Mouse (Mus musculus) forebrain, embryonic 15.5 days (tissue): ENCODE measurements at regions not wholly inside any gene's neighbourhood (a gene's known extent, or its start where the extent isn't known, plus 50 kb on each side); places are given as distances from the start of the nearest gene placed in this dataset.
A peak's percentile ranks its signal among the peaks of the same experiment; 100 is the strongest.

Experiments used
- ATAC-seq: fragments of 200-750 bp; cut with Nextera tagmentation; replicated peaks from 2 replicates; pipeline ENCODE4 v1.8.0; 2017; ENCODE audit warnings: mild to moderate bottlenecking, moderate TSS enrichment, moderate library complexity
- H3K27ac ChIP-seq: fragments of 300-500 bp; sonication (generic); replicated peaks from 2 replicates; pipeline ENCODE4 v1.5.1; 2015; ENCODE audit warnings: mild to moderate bottlenecking, inconsistent platforms
- H3K27me3 ChIP-seq: fragments of 300-500 bp; sonication (generic); 2 replicates; pipeline ENCODE4 v1.6.1; 2015; ENCODE audit warnings: inconsistent platforms
- H3K36me3 ChIP-seq: fragments of 300-500 bp; sonication (generic); 2 replicates; pipeline ENCODE4 v1.6.1; 2015; ENCODE audit warnings: mild to moderate bottlenecking, inconsistent platforms
- H3K4me1 ChIP-seq: fragments of 300-500 bp; sonication (generic); 2 replicates; pipeline ENCODE4 v1.6.1; 2015; ENCODE audit warnings: inconsistent platforms
- H3K4me2 ChIP-seq: fragments of 300-500 bp; sonication (generic); replicated peaks from 2 replicates; pipeline ENCODE4 v1.6.1; 2015; ENCODE audit warnings: mild to moderate bottlenecking, inconsistent platforms
- H3K4me3 ChIP-seq: fragments of 300-500 bp; sonication (generic); 2 replicates; pipeline ENCODE4 v1.5.1; 2015; ENCODE audit warnings: mild to moderate bottlenecking, inconsistent platforms
- H3K9ac ChIP-seq: fragments of 300-500 bp; sonication (generic); replicated peaks from 2 replicates; pipeline ENCODE4 v1.6.1; 2015; ENCODE audit warnings: mild to moderate bottlenecking, inconsistent platforms
- H3K9me3 ChIP-seq: fragments of 300-500 bp; sonication (generic); 2 replicates; pipeline ENCODE4 v1.6.1; 2016; ENCODE audit warnings: inconsistent platforms
- WGBS: fragments of 180-500 bp; shearing (Covaris S2); methylation state at CpG from one replicate; pipeline ENCODE4 v1.1.7; 2015; ENCODE audit warnings: mixed read lengths; 5-methylcytosine and 5-hydroxymethylcytosine counted together

GRCm38 (mm10) chr7:117930392-117930791 lies 185.6 kb downstream of the Rps15a start:
- WGBS: 15% methylated on average over 9 of the region's 9 CpGs
- no peak overlapping the region for H3K9ac ChIP-seq
- peaks cover 13% of the 10 kb centered on the region for H3K4me1 ChIP-seq
- H3K27ac ChIP-seq: no peak overlapping the region
- no peaks in the 10 kb centered on the region for H3K9me3 ChIP-seq
- 0 out of 2 replicates have a peak, but pooled peaks have one; percentile 35 for ATAC-seq
- H3K36me3 ChIP-seq: no peaks in the 10 kb centered on the region
- no peaks in the 10 kb centered on the region for H3K27me3 ChIP-seq
- no peak overlapping the region for H3K4me3 ChIP-seq
- H3K4me2 ChIP-seq: no peak overlapping the region

GRCm38 (mm10) chr7:117926396-117926795 lies 189.6 kb downstream of the Rps15a start:
- Histone ChIP-seq H3K4me3 (no peak overlapping the region), H3K27ac (no peak overlapping the region), H3K27me3 (no peaks in the 10 kb centered on the region), H3K36me3 (no peaks in the 10 kb centered on the region), H3K9me3 (no peaks in the 10 kb centered on the region), H3K9ac (no peak overlapping the region), H3K4me2 (no peak overlapping the region), H3K4me1 (peaks cover 11% of the 10 kb centered on the region)
- no peak for ATAC-seq
- 31% methylated on average over 1 of the region's 1 CpGs for WGBS

GRCm38 (mm10) chr7:117922270-117922669 lies 193.7 kb downstream of the Rps15a start:
- no peaks in the 10 kb centered on the region for H3K9me3 ChIP-seq
- no peak overlapping the region for H3K27ac ChIP-seq
- no peak for ATAC-seq

GRCm38 (mm10) chr7:117918206-117918995 lies 197.6 kb downstream of the Rps15a start:
- H3K4me1 ChIP-seq: no peaks in the 10 kb centered on the region
- H3K9me3 ChIP-seq: no peaks in the 10 kb centered on the region
- ATAC-seq: no peak
- H3K27ac ChIP-seq: no peak overlapping the region
- no peak overlapping the region for H3K4me2 ChIP-seq
- H3K9ac ChIP-seq: no peak overlapping the region
- H3K4me3 ChIP-seq: no peak overlapping the region
- WGBS: 92% methylated on average over 10 of the region's 10 CpGs
- no peaks in the 10 kb centered on the region for H3K36me3 ChIP-seq
- no peaks in the 10 kb centered on the region for H3K27me3 ChIP-seq

More at GRCm38 (mm10) chr7:117922270-117922669, 193.7 kb downstream of the Rps15a start:
- Histone ChIP-seq H3K4me1 (no peaks in the 10 kb centered on the region), H3K36me3 (no peaks in the 10 kb centered on the region), H3K4me2 (no peak overlapping the region), H3K9ac (no peak overlapping the region), H3K4me3 (no peak overlapping the region), H3K27me3 (no peaks in the 10 kb centered on the region)

- Histone ChIP-seq H3K36me3 (no peaks in the 10 kb centered on the region), H3K4me2 (no peak overlapping the region), H3K4me1 (no peaks in the 10 kb centered on the region), H3K9ac (no peak overlapping the region), H3K27me3 (no peaks in the 10 kb centered on the region), H3K4me3 (no peak overlapping the region), H3K9me3 (no peaks in the 10 kb centered on the region), H3K27ac (no peak overlapping the region)
- no peak for ATAC-seq
- WGBS: 82% methylated on average over 6 of the region's 6 CpGs
Measured at GRCm38 (mm10) chr7:117916915-117917314, 199.1 kb downstream of the Rps15a start.

GRCm38 (mm10) chr7:117912453-117912852 lies 203.5 kb downstream of the Rps15a start:
- no peaks in the 10 kb centered on the region for H3K4me1 ChIP-seq
- 85% methylated on average over 3 of the region's 3 CpGs for WGBS

GRCm38 (mm10) chr7:117911062-117911461 lies 204.9 kb downstream of the Rps15a start:
- Histone ChIP-seq H3K4me3 (no peak overlapping the region), H3K36me3 (no peaks in the 10 kb centered on the region), H3K27ac (no peak overlapping the region), H3K4me2 (no peak overlapping the region), H3K9me3 (no peaks in the 10 kb centered on the region), H3K9ac (no peak overlapping the region), H3K27me3 (no peaks in the 10 kb centered on the region), H3K4me1 (no peaks in the 10 kb centered on the region)
- 91% methylated on average over 3 of the region's 3 CpGs for WGBS
- ATAC-seq: no peak

More at GRCm38 (mm10) chr7:117912453-117912852, 203.5 kb downstream of the Rps15a start:
- H3K9ac ChIP-seq: no peak overlapping the region
- ATAC-seq: no peak
- H3K4me2 ChIP-seq: no peak overlapping the region
- no peaks in the 10 kb centered on the region for H3K9me3 ChIP-seq
- H3K36me3 ChIP-seq: no peaks in the 10 kb centered on the region
- no peak overlapping the region for H3K27ac ChIP-seq
- H3K4me3 ChIP-seq: no peak overlapping the region
- no peaks in the 10 kb centered on the region for H3K27me3 ChIP-seq

- Histone ChIP-seq H3K4me3 (no peak overlapping the region), H3K9me3 (no peaks in the 10 kb centered on the region), H3K4me1 (no peaks in the 10 kb centered on the region), H3K4me2 (no peak overlapping the region), H3K27me3 (no peaks in the 10 kb centered on the region), H3K36me3 (no peaks in the 10 kb centered on the region), H3K27ac (no peak overlapping the region), H3K9ac (no peak overlapping the region)
- no peak for ATAC-seq
- 76% methylated on average over 2 of the region's 2 CpGs for WGBS
Measured at GRCm38 (mm10) chr7:117896528-117896927, 219.5 kb downstream of the Rps15a start.

GRCm38 (mm10) chr7:117887288-117887687 lies 228.7 kb downstream of the Rps15a start:
- H3K4me1 ChIP-seq: no peaks in the 10 kb centered on the region
- H3K36me3 ChIP-seq: no peaks in the 10 kb centered on the region
- H3K27me3 ChIP-seq: no peaks in the 10 kb centered on the region
- H3K4me3 ChIP-seq: no peak overlapping the region
- 68% methylated on average over 6 of the region's 6 CpGs for WGBS
- no peaks in the 10 kb centered on the region for H3K9me3 ChIP-seq
- peak; percentile 55; the same call in 1 of the 2 replicates for ATAC-seq
- H3K4me2 ChIP-seq: no peak overlapping the region
- no peak overlapping the region for H3K27ac ChIP-seq
- no peak overlapping the region for H3K9ac ChIP-seq

GRCm38 (mm10) chr7:117882803-117883202 lies 233.2 kb downstream of the Rps15a start:
- no peaks in the 10 kb centered on the region for H3K4me1 ChIP-seq
- H3K36me3 ChIP-seq: no peaks in the 10 kb centered on the region
- peak; percentile 48 for ATAC-seq
- H3K9me3 ChIP-seq: no peaks in the 10 kb centered on the region
- no peak overlapping the region for H3K9ac ChIP-seq
- 4% methylated on average over 13 of the region's 13 CpGs for WGBS
- H3K4me2 ChIP-seq: no peak overlapping the region
- H3K4me3 ChIP-seq: no peak overlapping the region
- H3K27me3 ChIP-seq: no peaks in the 10 kb centered on the region
- no peak overlapping the region for H3K27ac ChIP-seq

- 61% methylated on average over 7 of the region's 7 CpGs for WGBS
- H3K9me3 ChIP-seq: no peaks in the 10 kb centered on the region
- H3K27me3 ChIP-seq: no peaks in the 10 kb centered on the region
- H3K9ac ChIP-seq: no peak overlapping the region
- no peak overlapping the region for H3K4me3 ChIP-seq
- no peak overlapping the region for H3K27ac ChIP-seq
- no peak overlapping the region for H3K4me2 ChIP-seq
- H3K36me3 ChIP-seq: no peaks in the 10 kb centered on the region
- ATAC-seq: no peak
- H3K4me1 ChIP-seq: no peaks in the 10 kb centered on the region
Measured at GRCm38 (mm10) chr7:117878903-117879302, 237.1 kb downstream of the Rps15a start.

GRCm38 (mm10) chr7:117875241-117875640 lies 240.7 kb downstream of the Rps15a start:
- Histone ChIP-seq H3K27ac (no peak overlapping the region), H3K9me3 (no peaks in the 10 kb centered on the region), H3K36me3 (no peaks in the 10 kb centered on the region), H3K4me3 (no peak overlapping the region), H3K4me1 (no peaks in the 10 kb centered on the region), H3K4me2 (no peak overlapping the region), H3K9ac (no peak overlapping the region), H3K27me3 (no peaks in the 10 kb centered on the region)
- ATAC-seq: no peak
- WGBS: 62% methylated on average over 2 of the region's 2 CpGs

- Histone ChIP-seq H3K9me3 (no peaks in the 10 kb centered on the region), H3K9ac (no peak overlapping the region), H3K36me3 (no peaks in the 10 kb centered on the region), H3K27me3 (no peaks in the 10 kb centered on the region), H3K4me1 (no peaks in the 10 kb centered on the region), H3K4me3 (no peak overlapping the region), H3K4me2 (no peak overlapping the region), H3K27ac (no peak overlapping the region)
- WGBS: 53% methylated on average over 6 of the region's 6 CpGs
- no peak for ATAC-seq
Measured at GRCm38 (mm10) chr7:117859419-117859818, 256.6 kb downstream of the Rps15a start.
